In the genomic region with DNA sequence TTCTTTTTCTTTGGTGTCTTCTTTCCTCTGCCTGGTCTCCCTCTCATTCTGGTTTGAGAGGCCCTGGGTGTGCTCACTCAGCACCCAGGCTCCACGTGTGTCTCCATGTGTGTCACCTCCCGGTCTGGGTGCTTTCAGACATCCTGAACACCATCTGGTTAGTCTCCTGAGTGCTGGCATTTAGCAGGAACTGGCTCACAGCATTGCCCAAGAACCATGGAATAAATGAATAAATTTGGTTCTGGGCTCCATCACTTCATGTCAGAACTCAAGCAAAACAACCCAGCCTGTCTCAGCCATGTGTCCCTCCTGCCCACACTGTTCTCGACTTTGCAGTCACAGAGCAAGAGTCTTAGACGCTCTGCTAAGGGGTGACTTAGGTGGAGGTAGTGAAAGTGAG, we compare ENCODE assay signal across 22 mouse cellular contexts. TPM values are rescaled to one million over a fixed set of nuclear protein-coding genes. Genes with fewer than 3 reads are reported as not detected.
A peak's percentile ranks its signal among the peaks of the same experiment; 100 is the strongest.
DNase-seq lines count a peak whose midpoint lies in the region; ATAC-seq lines count a peak whose summit lies in the region.
"Had no signal": no experiment of that assay in that cellular context is flagged by ENCODE, and none has a peak within 500 bp of the region (broad histone marks: within the 10 kb centered on the region; RNA-seq: fewer than 3 reads in every experiment).

No protein-coding gene starts in this region.

- DNase-seq in frontal cortex, postnatal 14 days (ENCODE audit: low spot score in 2 of 2), result no peak
- peak; percentile 64 to 76 for DNase-seq in left cerebral cortex, adult 18-20 months (ENCODE audit: low spot score in 2 of 2)
- DNase-seq in left cerebral cortex, postnatal 4 days, result no peak
- peak; percentile 59 to 64 for DNase-seq in layer of hippocampus, adult 8-10 months (ENCODE audit: low spot score in 2 of 2)
- DNase-seq in telencephalon, adult 2 months (ENCODE audit: low read depth, low spot score), result peak; percentile 92
- DNase-seq in cerebellum, postnatal 10 days, result no peak
- DNase-seq: adrenal gland, postnatal 25 days; cerebellum, adult 18-20 months; gastrocnemius, postnatal 10 days; heart, adult 11 months; heart, postnatal 36 days; kidney, adult 9 months; kidney, postnatal 25 days; liver; thymus, adult 18-20 months; thymus, postnatal 4 days had no signal

- intact Hi-C loops in left cerebral cortex, postnatal 4 days (cut with DNase I), result no loop called here

- peak; percentile 88 for ATAC-seq in frontal cortex, adult (ENCODE audit: low TSS enrichment)
- ATAC-seq: forebrain, embryonic 14.5 days; intestine, embryonic 15.5 days; lung, postnatal 0 days had no signal

RNA-seq across cellular contexts. Expression of a gene that starts 13.8 kb away (rescaled TPM):
- total RNA-seq in left cerebral cortex, adult 18-20 months (2021), result 100 to 1,000 TPM; 209 to 215 TPM
- 10 to 100 TPM; 58.4 to 59.0 TPM for total RNA-seq in left cerebral cortex, postnatal 4 days (2021)
- 100 to 1,000 TPM; 256 to 294 (median 274) TPM for total RNA-seq in layer of hippocampus, adult 8-10 months (2022)
- total RNA-seq: MEL had no signal

RNA-seq across cellular contexts. Expression of a gene that starts 53.0 kb away (rescaled TPM):
- total RNA-seq in left cerebral cortex, adult 18-20 months (2021), result 100 to 1,000 TPM; 503 to 562 TPM
- total RNA-seq in left cerebral cortex, postnatal 4 days (2021), result 100 to 1,000 TPM; 109 to 114 TPM
- total RNA-seq in layer of hippocampus, adult 8-10 months (2022), result 100 to 1,000 TPM; 538 to 639 (median 590) TPM
- total RNA-seq: CH12.LX, MEL had no signal

Comparison
In these comparisons a context has a peak if more than half of its experiments do, and no peak if none do; other contexts are left out.
1. DNase-seq: peak in left cerebral cortex, adult 18-20 months (2 of 2), layer of hippocampus, adult 8-10 months (2 of 2) and telencephalon, adult 2 months (single experiment); none in frontal cortex, postnatal 14 days (0 of 2), left cerebral cortex, postnatal 4 days (single experiment) and cerebellum, postnatal 10 days (0 of 2).
2. RNA of a gene that starts 53.0 kb away (total RNA-seq): 538 to 639 TPM in layer of hippocampus, adult 8-10 months and 503 to 562 TPM in left cerebral cortex, adult 18-20 months; 109 to 114 TPM in left cerebral cortex, postnatal 4 days; every median in the first group is over 4 times any median in the second.